Mouse (Mus musculus): ENCODE measurements around the gene Fsip1. TPM values are rescaled to one million over a fixed set of nuclear protein-coding genes. Genes with fewer than 3 reads are reported as not detected.

The Fsip1 gene
- polyA plus RNA-seq, 2 experiments, result 0.32 to 0.40 TPM

- ATAC-seq (ENCODE audit: low FRiP score, low read depth) (no peak), DNase-seq (ENCODE audit: low spot score) (no peak)
- no peaks in the 10 kb centered on the region for H3K36me3 ChIP-seq (ENCODE audit: control insufficient read depth, insufficient read depth, low read length)
- TF ChIP-seq POLR2A (IDR thresholded peaks at IDR 0.05; ENCODE audit: borderline replicate concordance, extremely low read depth, insufficient read depth, insufficient read length), result no peak
- 55% methylated on average over 14 of the region's 14 CpGs for WGBS
- H3K4me3 ChIP-seq (replicated peaks; ENCODE audit: low read length), result no peak overlapping the region
- H3K9me3 ChIP-seq (ENCODE audit: control insufficient read depth, low read length), result no peaks in the 10 kb centered on the region
- H3K27me3 ChIP-seq (ENCODE audit: control insufficient read depth, insufficient read depth, low read length), result no peaks in the 10 kb centered on the region
- no peaks in the 10 kb centered on the region for H3K4me1 ChIP-seq (ENCODE audit: control insufficient read depth, insufficient read depth, low read length)
- H3K27ac ChIP-seq (replicated peaks; ENCODE audit: low read depth, low read length), result no peak overlapping the region
- H3K4me2 ChIP-seq (replicated peaks; ENCODE audit: low read depth, low read length, severe bottlenecking), result no peak overlapping the region
- no peak overlapping the region for H3K9ac ChIP-seq (ENCODE audit: low read depth, low read length, severe bottlenecking)
Measured at GRCm38 (mm10) chr2:118270213-118270612, 13.4 kb upstream of the Fsip1 start.

GRCm38 (mm10) chr2:118263914-118264201, 7.1 kb upstream of the Fsip1 start:
- no peak overlapping the region for H3K4me2 ChIP-seq (replicated peaks; ENCODE audit: low read depth, low read length, severe bottlenecking)
- no peak for TF ChIP-seq POLR2A (IDR thresholded peaks at IDR 0.05; ENCODE audit: borderline replicate concordance, extremely low read depth, insufficient read depth, insufficient read length)
- ATAC-seq (ENCODE audit: low FRiP score, low read depth) (no peak), DNase-seq (ENCODE audit: low spot score) (no peak)
- no peaks in the 10 kb centered on the region for H3K36me3 ChIP-seq (ENCODE audit: control insufficient read depth, insufficient read depth, low read length)
- no peak overlapping the region for H3K9ac ChIP-seq (ENCODE audit: low read depth, low read length, severe bottlenecking)
- no peaks in the 10 kb centered on the region for H3K4me1 ChIP-seq (ENCODE audit: control insufficient read depth, insufficient read depth, low read length)
- H3K4me3 ChIP-seq (replicated peaks; ENCODE audit: low read length), result no peak overlapping the region
- H3K27me3 ChIP-seq (ENCODE audit: control insufficient read depth, insufficient read depth, low read length), result no peaks in the 10 kb centered on the region
- H3K27ac ChIP-seq (replicated peaks; ENCODE audit: low read depth, low read length), result no peak overlapping the region
- H3K9me3 ChIP-seq (ENCODE audit: control insufficient read depth, low read length), result no peaks in the 10 kb centered on the region
- 41% methylated on average over 2 of the region's 2 CpGs for WGBS

GRCm38 (mm10) chr2:118263151-118263913, 6.6 kb upstream of the Fsip1 start:
- H3K27me3 ChIP-seq (ENCODE audit: control insufficient read depth, insufficient read depth, low read length), result no peaks in the 10 kb centered on the region
- H3K4me2 ChIP-seq (replicated peaks; ENCODE audit: low read depth, low read length, severe bottlenecking), result no peak overlapping the region
- no peak for TF ChIP-seq POLR2A (IDR thresholded peaks at IDR 0.05; ENCODE audit: borderline replicate concordance, extremely low read depth, insufficient read depth, insufficient read length)
- DNase-seq (ENCODE audit: low spot score) (peak; percentile 63), ATAC-seq (ENCODE audit: low FRiP score, low read depth) (0 out of 2 replicates have a peak, but pooled peaks have one; percentile 53)
- H3K4me1 ChIP-seq (ENCODE audit: control insufficient read depth, insufficient read depth, low read length), result no peaks in the 10 kb centered on the region
- WGBS, result 20% methylated on average over 8 of the region's 8 CpGs
- no peak overlapping the region for H3K27ac ChIP-seq (replicated peaks; ENCODE audit: low read depth, low read length)
- H3K9me3 ChIP-seq (ENCODE audit: control insufficient read depth, low read length), result no peaks in the 10 kb centered on the region
- H3K9ac ChIP-seq (ENCODE audit: low read depth, low read length, severe bottlenecking), result no peak overlapping the region
- no peak overlapping the region for H3K4me3 ChIP-seq (replicated peaks; ENCODE audit: low read length)
- no peaks in the 10 kb centered on the region for H3K36me3 ChIP-seq (ENCODE audit: control insufficient read depth, insufficient read depth, low read length)

- H3K4me2 ChIP-seq (replicated peaks; ENCODE audit: low read depth, low read length, severe bottlenecking), result no peak overlapping the region
- no peaks in the 10 kb centered on the region for H3K27me3 ChIP-seq (ENCODE audit: control insufficient read depth, insufficient read depth, low read length)
- WGBS, result 54% methylated on average over 8 of the region's 8 CpGs
- H3K36me3 ChIP-seq (ENCODE audit: control insufficient read depth, insufficient read depth, low read length), result no peaks in the 10 kb centered on the region
- H3K9ac ChIP-seq (ENCODE audit: low read depth, low read length, severe bottlenecking), result no peak overlapping the region
- DNase-seq (ENCODE audit: low spot score) (no peak), ATAC-seq (ENCODE audit: low FRiP score, low read depth) (no peak)
- H3K27ac ChIP-seq (replicated peaks; ENCODE audit: low read depth, low read length), result no peak overlapping the region
- no peaks in the 10 kb centered on the region for H3K4me1 ChIP-seq (ENCODE audit: control insufficient read depth, insufficient read depth, low read length)
- no peaks in the 10 kb centered on the region for H3K9me3 ChIP-seq (ENCODE audit: control insufficient read depth, low read length)
- H3K4me3 ChIP-seq (replicated peaks; ENCODE audit: low read length), result no peak overlapping the region
- no peak for TF ChIP-seq POLR2A (IDR thresholded peaks at IDR 0.05; ENCODE audit: borderline replicate concordance, extremely low read depth, insufficient read depth, insufficient read length)
Measured at GRCm38 (mm10) chr2:118262673-118263072, 5.9 kb upstream of the Fsip1 start.

- Histone ChIP-seq H3K27ac (replicated peaks; ENCODE audit: low read depth, low read length) (no peak overlapping the region), H3K4me1 (ENCODE audit: control insufficient read depth, insufficient read depth, low read length) (peaks cover 4% of the 10 kb centered on the region; the same call in 1 of the 2 replicates), H3K4me3 (replicated peaks; ENCODE audit: low read length) (no peak overlapping the region), H3K9me3 (ENCODE audit: control insufficient read depth, low read length) (no peaks in the 10 kb centered on the region), H3K4me2 (replicated peaks; ENCODE audit: low read depth, low read length, severe bottlenecking) (no peak overlapping the region), H3K36me3 (ENCODE audit: control insufficient read depth, insufficient read depth, low read length) (no peaks in the 10 kb centered on the region), H3K9ac (ENCODE audit: low read depth, low read length, severe bottlenecking) (no peak overlapping the region), H3K27me3 (ENCODE audit: control insufficient read depth, insufficient read depth, low read length) (no peaks in the 10 kb centered on the region)
- no peak for DNase-seq (ENCODE audit: low spot score)
- no peak for ATAC-seq (ENCODE audit: low FRiP score, low read depth)
- WGBS, result 84% methylated on average over 5 of the region's 5 CpGs
- no peak for TF ChIP-seq POLR2A (IDR thresholded peaks at IDR 0.05; ENCODE audit: borderline replicate concordance, extremely low read depth, insufficient read depth, insufficient read length)
Measured at GRCm38 (mm10) chr2:118259746-118260145, 3.0 kb upstream of the Fsip1 start.
